Mouse (Mus musculus): Measurements from ENCODE around the gene Tmem38a. TPM values are rescaled to one million over a fixed set of nuclear protein-coding genes. Genes with fewer than 3 reads are reported as not detected.
A peak's percentile ranks its signal among the peaks of the same experiment; 100 is the strongest.

Tmem38a gene
- 12.1 and 12.2 TPM in 2 replicates for polyA plus RNA-seq (2015; fragmentation: Nextera tagmentation; extraction: Ambion mirVana)

DNA sequence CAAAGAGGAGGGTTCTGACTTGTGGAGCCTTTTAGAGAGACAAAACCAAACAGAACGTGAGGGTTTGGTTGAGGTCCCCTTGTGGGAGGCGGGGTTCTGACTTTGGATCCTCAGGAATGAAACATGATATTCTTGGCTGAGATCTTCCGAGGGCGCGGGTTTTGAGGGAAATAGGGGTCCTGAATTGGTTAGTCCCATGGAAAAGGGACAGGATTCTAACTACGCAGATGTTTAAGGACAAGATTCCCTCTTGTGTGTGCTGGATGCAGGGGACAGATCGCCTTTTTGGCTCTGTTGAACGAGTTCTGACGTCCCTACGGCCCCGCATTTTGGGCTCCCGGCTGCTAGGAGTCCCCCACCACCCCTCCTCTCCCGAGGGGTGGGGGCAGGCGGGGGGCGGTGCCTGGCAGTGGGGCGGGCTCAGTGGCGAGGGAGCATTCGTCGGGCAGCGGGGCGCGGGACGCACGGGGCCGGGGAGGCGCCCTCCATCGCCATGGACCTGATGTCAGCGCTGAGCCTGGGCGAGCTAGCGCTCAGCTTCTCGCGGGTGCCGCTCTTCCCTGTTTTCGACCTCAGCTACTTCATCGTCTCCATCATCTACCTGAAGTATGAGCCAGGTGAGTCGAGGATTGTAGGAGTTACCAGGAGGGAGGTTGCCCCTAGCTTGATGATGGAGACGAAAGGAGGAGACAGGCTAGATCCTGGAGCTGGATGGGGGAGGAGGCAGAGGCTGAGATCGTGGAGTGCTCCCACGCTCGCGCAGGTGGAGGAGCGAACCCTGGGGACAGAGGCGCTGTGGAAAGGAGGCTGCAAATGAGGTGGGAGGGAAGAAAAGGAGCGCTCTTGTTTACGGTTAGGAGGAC is at the start of gene Tmem38a:
Gene Tmem38a, plus strand, starts transcription at position 445 of the 863 bp plus-strand sequence.
- peak; percentile 29 for ATAC-seq
- H3K27ac ChIP-seq (ENCODE audit: low read length): peak within 1 kb of the TSS; percentile 95
- peaks cover 3% of the 10 kb centered on the region for H3K36me3 ChIP-seq (ENCODE audit: control insufficient read depth, insufficient read depth, low read length)
- peak within 1 kb of the TSS; percentile 94 for H3K4me2 ChIP-seq (ENCODE audit: low read depth, low read length)
- peaks cover 19% of the 10 kb centered on the region for H3K4me1 ChIP-seq (ENCODE audit: control insufficient read depth, insufficient read depth, low read length)
- WGBS: under 1% methylated on average over 45 of the region's 45 CpGs
- no peaks in the 10 kb centered on the region for H3K9me3 ChIP-seq (ENCODE audit: control insufficient read depth, low read length)
- H3K27me3 ChIP-seq (replicated peaks; ENCODE audit: control insufficient read depth, insufficient read depth, low read length): no peaks in the 10 kb centered on the region
- peak within 1 kb of the TSS; percentile 79 for H3K9ac ChIP-seq (ENCODE audit: low read depth, low read length)
- H3K4me3 ChIP-seq (ENCODE audit: low read length): peak within 1 kb of the TSS; percentile 73

DNA sequence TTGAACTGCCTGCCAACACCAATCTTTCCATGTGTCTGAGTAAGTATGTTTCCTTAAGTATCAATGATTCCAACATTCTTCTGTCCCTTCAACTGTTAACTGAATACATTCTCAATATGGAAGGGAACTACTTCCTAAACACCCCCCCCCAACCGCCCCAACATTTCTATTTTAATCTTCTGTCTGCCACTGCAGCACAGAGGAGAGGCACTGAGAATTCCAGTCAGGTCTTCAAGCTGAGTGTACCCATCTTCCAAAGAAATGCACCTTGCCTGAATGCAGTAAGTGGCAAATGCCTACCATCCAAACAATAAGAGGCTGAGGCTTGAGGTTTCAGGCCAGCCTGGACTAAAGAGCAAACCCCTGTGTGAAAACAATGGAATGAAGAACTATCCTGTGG is 39.8 kb upstream of the Tmem38a start:
- ATAC-seq: no peak
- Histone ChIP-seq H3K4me2 (ENCODE audit: low read depth, low read length) (no peak overlapping the region), H3K4me3 (ENCODE audit: low read length) (no peak overlapping the region), H3K27me3 (replicated peaks; ENCODE audit: control insufficient read depth, insufficient read depth, low read length) (no peaks in the 10 kb centered on the region), H3K9me3 (ENCODE audit: control insufficient read depth, low read length) (no peaks in the 10 kb centered on the region), H3K9ac (ENCODE audit: low read depth, low read length) (no peak overlapping the region), H3K4me1 (ENCODE audit: control insufficient read depth, insufficient read depth, low read length) (no peaks in the 10 kb centered on the region), H3K27ac (ENCODE audit: low read length) (no peak overlapping the region), H3K36me3 (ENCODE audit: control insufficient read depth, insufficient read depth, low read length) (no peaks in the 10 kb centered on the region)
- 96% methylated on average over 1 of the region's 1 CpGs for WGBS

DNA sequence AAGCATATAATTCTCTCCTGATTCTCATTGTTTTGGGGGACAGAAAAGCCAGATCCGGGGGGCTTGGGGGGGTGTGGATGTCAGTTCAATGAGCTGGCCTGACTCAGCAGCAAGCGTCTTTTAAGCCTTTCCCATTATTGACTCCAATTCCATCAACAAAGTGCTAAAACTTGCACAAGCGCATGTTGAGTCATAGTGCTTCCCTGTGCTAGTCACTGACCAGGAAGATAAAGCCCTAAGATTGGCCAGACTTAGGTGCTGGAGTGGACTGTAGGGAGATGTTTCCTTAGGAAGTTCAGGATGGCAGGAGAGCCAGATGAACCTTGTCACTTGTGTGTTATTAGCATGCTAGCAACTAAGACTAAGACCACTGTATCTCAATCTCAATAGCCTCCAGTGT is 37.0 kb upstream of the Tmem38a start:
- no peak for ATAC-seq
- Histone ChIP-seq H3K27me3 (replicated peaks; ENCODE audit: control insufficient read depth, insufficient read depth, low read length) (no peaks in the 10 kb centered on the region), H3K4me3 (ENCODE audit: low read length) (no peak overlapping the region), H3K4me2 (ENCODE audit: low read depth, low read length) (no peak overlapping the region), H3K9ac (ENCODE audit: low read depth, low read length) (no peak overlapping the region), H3K4me1 (ENCODE audit: control insufficient read depth, insufficient read depth, low read length) (no peaks in the 10 kb centered on the region), H3K9me3 (ENCODE audit: control insufficient read depth, low read length) (no peaks in the 10 kb centered on the region), H3K27ac (ENCODE audit: low read length) (no peak overlapping the region), H3K36me3 (ENCODE audit: control insufficient read depth, insufficient read depth, low read length) (no peaks in the 10 kb centered on the region)
- 94% methylated on average over 3 of the region's 3 CpGs for WGBS

DNA sequence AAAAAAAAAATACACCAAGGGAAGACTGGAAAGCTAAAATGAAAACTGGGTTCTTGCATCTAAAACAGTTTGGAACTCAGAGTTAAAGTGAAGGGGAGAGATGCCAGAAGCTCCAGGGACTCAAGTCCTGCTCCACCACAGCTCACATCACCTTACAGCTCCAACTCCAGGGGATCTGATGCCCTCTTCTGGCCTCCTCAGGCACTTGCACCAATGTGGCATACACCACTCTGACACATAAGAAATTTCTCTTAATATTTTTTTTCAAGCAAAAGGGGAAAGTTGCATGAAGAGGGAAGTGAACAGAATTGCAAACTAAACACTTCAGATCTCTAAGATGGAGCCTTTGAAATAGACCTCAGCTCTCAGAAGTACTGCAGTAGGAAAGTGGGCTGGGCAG is 32.6 kb upstream of the Tmem38a start:
- Histone ChIP-seq H3K27ac (ENCODE audit: low read length) (no peak overlapping the region), H3K4me2 (ENCODE audit: low read depth, low read length) (no peak overlapping the region), H3K36me3 (ENCODE audit: control insufficient read depth, insufficient read depth, low read length) (no peaks in the 10 kb centered on the region), H3K9ac (ENCODE audit: low read depth, low read length) (no peak overlapping the region), H3K4me3 (ENCODE audit: low read length) (no peak overlapping the region), H3K9me3 (ENCODE audit: control insufficient read depth, low read length) (no peaks in the 10 kb centered on the region), H3K27me3 (replicated peaks; ENCODE audit: control insufficient read depth, insufficient read depth, low read length) (no peaks in the 10 kb centered on the region), H3K4me1 (ENCODE audit: control insufficient read depth, insufficient read depth, low read length) (no peaks in the 10 kb centered on the region)
- ATAC-seq: no peak

DNA sequence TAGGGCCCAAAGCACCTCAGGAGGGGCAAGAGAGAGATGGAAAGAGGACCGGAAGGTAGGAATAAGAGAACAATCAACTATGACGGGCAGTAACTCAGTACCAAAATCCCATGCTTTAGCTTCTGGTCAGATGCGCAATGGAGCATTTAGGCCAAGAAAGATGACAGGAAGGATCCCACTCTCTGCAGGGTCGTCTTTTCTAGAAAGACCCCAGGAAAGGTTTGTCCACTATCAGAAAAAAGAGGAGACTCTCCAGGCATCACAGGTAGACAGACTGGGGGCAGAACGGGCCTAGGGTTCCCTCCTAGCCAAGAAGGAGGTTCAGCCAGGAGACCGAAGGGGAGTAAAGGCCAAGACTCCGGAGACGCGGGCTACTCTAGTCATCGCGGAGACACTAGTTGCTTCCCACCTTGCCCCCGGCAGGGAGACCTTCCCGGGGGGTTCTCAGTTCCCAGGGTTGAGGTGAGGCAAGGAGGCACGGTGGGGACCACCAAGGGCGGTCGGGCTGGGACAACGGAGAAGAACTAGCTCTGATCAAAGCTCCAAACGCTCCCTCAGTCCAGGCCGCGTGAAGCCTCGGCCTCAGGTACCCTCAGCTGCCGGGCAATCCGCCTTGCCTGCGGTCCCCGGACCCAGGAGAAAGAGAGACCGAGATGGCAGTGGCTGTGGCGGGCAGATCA is 24.6 kb upstream of the Tmem38a start:
- Histone ChIP-seq H3K4me3 (ENCODE audit: low read length) (peak overlapping the region; percentile 87), H3K9ac (ENCODE audit: low read depth, low read length) (peak overlapping the region; percentile 93), H3K27me3 (replicated peaks; ENCODE audit: control insufficient read depth, insufficient read depth, low read length) (no peaks in the 10 kb centered on the region), H3K4me1 (ENCODE audit: control insufficient read depth, insufficient read depth, low read length) (peaks cover 12% of the 10 kb centered on the region; the same call in 1 of the 2 replicates), H3K36me3 (ENCODE audit: control insufficient read depth, insufficient read depth, low read length) (no peaks in the 10 kb centered on the region), H3K9me3 (ENCODE audit: control insufficient read depth, low read length) (no peaks in the 10 kb centered on the region), H3K4me2 (ENCODE audit: low read depth, low read length) (peak overlapping the region; percentile 77), H3K27ac (ENCODE audit: low read length) (peak overlapping the region; percentile 49; the same call in 1 of the 2 replicates)
- ATAC-seq: no peak
- 1% methylated on average over 27 of the region's 27 CpGs for WGBS

DNA sequence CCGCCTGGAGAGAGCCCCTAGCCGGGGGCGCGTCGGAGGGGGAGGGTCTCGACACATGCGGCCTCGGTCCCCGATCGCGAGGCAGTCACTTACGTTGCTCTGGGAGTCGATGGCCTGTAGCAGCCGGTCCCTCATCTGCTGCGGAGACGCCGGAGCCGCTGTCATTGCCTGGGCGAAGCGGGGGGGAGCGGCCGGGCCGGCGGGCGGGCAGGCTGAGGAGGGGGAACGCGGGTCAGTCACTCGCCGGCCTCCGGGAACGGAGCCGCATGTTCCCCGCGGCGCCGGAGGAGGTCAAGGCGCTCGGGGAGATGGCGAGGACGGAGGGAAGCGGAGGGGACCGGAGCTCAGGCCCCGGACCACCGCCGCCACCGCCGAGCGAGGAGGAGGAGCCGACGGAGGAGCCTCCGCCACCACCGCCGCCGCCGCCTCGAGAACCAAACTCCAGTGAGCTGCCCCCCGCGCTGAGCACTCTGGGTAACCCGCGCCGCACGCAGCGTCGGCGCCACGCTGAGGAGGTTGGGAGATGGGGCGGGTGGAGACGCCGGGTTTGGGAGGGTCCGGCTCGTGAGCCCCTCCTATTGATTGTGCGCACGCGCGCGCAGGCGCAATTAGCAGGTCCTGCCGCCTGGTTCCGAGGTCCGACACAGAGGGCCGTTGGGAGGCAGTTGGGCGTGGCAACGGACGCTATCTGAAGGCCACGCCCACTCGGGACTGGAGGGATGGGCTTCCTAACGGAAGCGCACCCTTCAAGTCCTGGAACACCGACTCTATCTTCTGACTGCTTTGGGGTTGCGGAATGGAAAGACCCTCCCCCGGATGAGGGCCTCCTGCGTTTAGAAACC is 23.8 kb upstream of the Tmem38a start, which contains the start of gene Med26:
Gene Med26, minus strand, starts transcription at position 469 of the 842 bp plus-strand sequence.
- H3K4me3 ChIP-seq (ENCODE audit: low read length): peak within 1 kb of the TSS; percentile 87
- H3K9me3 ChIP-seq (ENCODE audit: control insufficient read depth, low read length): no peaks in the 10 kb centered on the region
- peak within 1 kb of the TSS; percentile 93 for H3K9ac ChIP-seq (ENCODE audit: low read depth, low read length)
- peaks cover 12% of the 10 kb centered on the region; the same call in 1 of the 2 replicates for H3K4me1 ChIP-seq (ENCODE audit: control insufficient read depth, insufficient read depth, low read length)
- H3K36me3 ChIP-seq (ENCODE audit: control insufficient read depth, insufficient read depth, low read length): no peaks in the 10 kb centered on the region
- H3K4me2 ChIP-seq (ENCODE audit: low read depth, low read length): peak within 1 kb of the TSS; percentile 77
- WGBS: under 1% methylated on average over 86 of the region's 92 CpGs
- peak within 1 kb of the TSS; percentile 94 for H3K27ac ChIP-seq (ENCODE audit: low read length)
- peak; percentile 97 for ATAC-seq
- no peaks in the 10 kb centered on the region for H3K27me3 ChIP-seq (replicated peaks; ENCODE audit: control insufficient read depth, insufficient read depth, low read length)

DNA sequence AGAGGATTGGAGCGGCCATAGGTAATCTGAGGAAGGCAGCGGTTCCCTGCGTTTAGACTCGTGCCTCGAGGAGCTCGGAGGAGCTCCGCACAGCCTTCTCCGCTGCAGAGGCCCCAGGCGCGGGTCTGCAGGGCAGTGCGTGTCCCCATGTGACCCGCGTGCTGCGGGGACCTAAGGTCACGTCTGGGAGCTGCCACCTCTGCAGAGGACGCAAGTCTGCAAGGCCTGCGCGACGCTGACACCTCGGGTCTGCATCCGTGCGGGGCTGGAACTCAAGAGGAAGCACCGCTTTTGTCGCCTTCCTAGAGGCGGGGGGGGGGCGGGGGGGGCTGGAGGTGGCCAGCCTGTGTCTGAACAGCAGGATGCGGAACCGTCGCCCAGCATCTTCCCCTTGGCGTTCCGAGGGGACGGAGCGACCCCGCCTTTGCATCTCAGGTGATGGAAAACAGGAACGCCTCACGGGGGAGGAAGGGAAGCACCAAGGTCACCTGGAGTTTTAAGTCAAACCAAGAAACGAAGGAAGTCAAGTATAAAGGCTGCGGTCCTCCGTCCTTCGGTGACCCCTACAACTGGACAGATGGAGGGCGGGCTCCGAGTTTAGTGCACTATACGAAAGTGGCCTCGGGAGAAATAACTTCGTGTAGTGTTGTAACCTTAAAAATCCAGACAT is 23.1 kb upstream of the Tmem38a start:
- H3K9ac ChIP-seq (ENCODE audit: low read depth, low read length): peak overlapping the region; percentile 81
- no peaks in the 10 kb centered on the region for H3K9me3 ChIP-seq (ENCODE audit: control insufficient read depth, low read length)
- H3K36me3 ChIP-seq (ENCODE audit: control insufficient read depth, insufficient read depth, low read length): no peaks in the 10 kb centered on the region
- H3K27me3 ChIP-seq (replicated peaks; ENCODE audit: control insufficient read depth, insufficient read depth, low read length): no peaks in the 10 kb centered on the region
- H3K27ac ChIP-seq (ENCODE audit: low read length): peak overlapping the region; percentile 94
- whole genome bisulfite sequencing: under 1% methylated on average over 40 of the region's 45 CpGs
- peak overlapping the region; percentile 67 for H3K4me2 ChIP-seq (ENCODE audit: low read depth, low read length)
- H3K4me1 ChIP-seq (ENCODE audit: control insufficient read depth, insufficient read depth, low read length): peaks cover 12% of the 10 kb centered on the region; the same call in 1 of the 2 replicates
- ATAC-seq: peak; percentile 76
- peak overlapping the region; percentile 87 for H3K4me3 ChIP-seq (ENCODE audit: low read length)

DNA sequence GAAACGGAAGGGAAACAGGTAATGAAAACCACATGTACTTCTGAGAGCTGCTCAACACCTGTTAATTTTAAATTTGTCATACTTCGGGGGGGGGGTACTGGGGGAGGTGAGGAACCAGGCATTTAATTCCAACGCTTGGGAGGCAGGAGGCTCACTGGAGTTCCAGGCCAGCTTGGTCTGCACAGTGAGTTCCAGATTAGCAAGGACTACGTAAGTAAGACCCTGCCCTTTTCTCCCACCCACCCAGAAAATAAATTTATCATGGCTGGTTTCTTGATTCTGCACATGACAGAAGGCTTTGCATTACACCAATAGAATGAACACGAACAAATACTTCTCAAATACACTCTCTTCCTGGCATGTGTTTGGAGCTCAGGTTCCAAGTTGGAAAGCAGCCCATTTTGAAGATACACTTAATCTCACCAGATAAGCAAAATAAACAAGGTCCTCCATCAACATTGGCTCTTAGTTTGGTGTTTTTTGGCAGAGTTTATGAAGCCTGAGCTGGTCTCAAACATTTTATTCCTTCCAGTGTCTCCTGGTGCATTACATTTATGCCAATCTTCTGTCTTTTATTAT is 22.5 kb upstream of the Tmem38a start:
- Histone ChIP-seq H3K27ac (ENCODE audit: low read length) (peak overlapping the region; percentile 94; the same call in 1 of the 2 replicates), H3K4me3 (ENCODE audit: low read length) (peak overlapping the region; percentile 87), H3K27me3 (replicated peaks; ENCODE audit: control insufficient read depth, insufficient read depth, low read length) (no peaks in the 10 kb centered on the region), H3K9ac (ENCODE audit: low read depth, low read length) (peak overlapping the region; percentile 81), H3K4me1 (ENCODE audit: control insufficient read depth, insufficient read depth, low read length) (peaks cover 12% of the 10 kb centered on the region; the same call in 1 of the 2 replicates), H3K36me3 (ENCODE audit: control insufficient read depth, insufficient read depth, low read length) (no peaks in the 10 kb centered on the region), H3K4me2 (ENCODE audit: low read depth, low read length) (peak overlapping the region; percentile 67), H3K9me3 (ENCODE audit: control insufficient read depth, low read length) (no peaks in the 10 kb centered on the region)
- WGBS: 8% methylated on average over 5 of the region's 5 CpGs
- ATAC-seq: no peak
